Mouse (Mus musculus): ENCODE results near the gene Lhpp. TPM values are rescaled to one million over a fixed set of nuclear protein-coding genes. Genes with fewer than 3 reads are reported as not detected.
A peak's percentile ranks its signal among the peaks of the same experiment; 100 is the strongest.

Gene Lhpp
- polyA plus RNA-seq, 1 experiment, result 10.1 TPM

GRCm38 (mm10) chr7:132719570-132719969, 109.1 kb downstream of the Lhpp start:
- no peaks in the 10 kb centered on the region for H3K27me3 ChIP-seq (replicated peaks; ENCODE audit: control insufficient read depth, insufficient read depth, low read length)
- no peak for DNase-seq
- 87% methylated on average over 4 of the region's 4 CpGs for whole genome bisulfite sequencing
- H3K4me3 ChIP-seq (ENCODE audit: insufficient read depth, low read depth, low read length), result no peak overlapping the region
- peaks cover 25% of the 10 kb centered on the region for H3K4me1 ChIP-seq (ENCODE audit: control insufficient read depth, insufficient read depth, low read length)
- no peak overlapping the region for H3K27ac ChIP-seq (ENCODE audit: insufficient read depth, low read depth, low read length)
- H3K36me3 ChIP-seq (ENCODE audit: control insufficient read depth, insufficient read depth, low read length), result no peaks in the 10 kb centered on the region
- TF ChIP-seq POLR2A (IDR thresholded peaks at IDR 0.05; ENCODE audit: low read depth, low read length) (no peak), CTCF (conservative IDR thresholded peaks at IDR 0.05; ENCODE audit: insufficient read depth, insufficient read length, low read depth, low read length) (no peak)

- WGBS, result 75% methylated on average over 8 of the region's 8 CpGs
Observed at GRCm38 (mm10) chr7:132720562-132720961, 110.1 kb downstream of the Lhpp start.

GRCm38 (mm10) chr7:132722401-132723370, 112.2 kb downstream of the Lhpp start:
- WGBS, result 75% methylated on average over 12 of the region's 12 CpGs
- Histone ChIP-seq H3K4me3 (ENCODE audit: insufficient read depth, low read depth, low read length) (no peak overlapping the region), H3K36me3 (ENCODE audit: control insufficient read depth, insufficient read depth, low read length) (no peaks in the 10 kb centered on the region), H3K4me1 (ENCODE audit: control insufficient read depth, insufficient read depth, low read length) (peaks cover 36% of the 10 kb centered on the region), H3K27ac (ENCODE audit: insufficient read depth, low read depth, low read length) (peak overlapping the region; percentile 64), H3K27me3 (replicated peaks; ENCODE audit: control insufficient read depth, insufficient read depth, low read length) (no peaks in the 10 kb centered on the region)
- TF ChIP-seq CTCF (conservative IDR thresholded peaks at IDR 0.05; ENCODE audit: insufficient read depth, insufficient read length, low read depth, low read length) (no peak), POLR2A (IDR thresholded peaks at IDR 0.05; ENCODE audit: low read depth, low read length) (no peak)
- DNase-seq, result peak; percentile 81

More at GRCm38 (mm10) chr7:132720562-132720961, 110.1 kb downstream of the Lhpp start:
- TF ChIP-seq CTCF (conservative IDR thresholded peaks at IDR 0.05; ENCODE audit: insufficient read depth, insufficient read length, low read depth, low read length), result no peak
- TF ChIP-seq POLR2A (IDR thresholded peaks at IDR 0.05; ENCODE audit: low read depth, low read length), result no peak
- H3K4me3 ChIP-seq (ENCODE audit: insufficient read depth, low read depth, low read length), result no peak overlapping the region
- H3K36me3 ChIP-seq (ENCODE audit: control insufficient read depth, insufficient read depth, low read length), result no peaks in the 10 kb centered on the region
- H3K27ac ChIP-seq (ENCODE audit: insufficient read depth, low read depth, low read length), result peak overlapping the region; percentile 10; the same call in 1 of the 2 replicates
- DNase-seq, result no peak
- H3K4me1 ChIP-seq (ENCODE audit: control insufficient read depth, insufficient read depth, low read length), result peaks cover 32% of the 10 kb centered on the region
- no peaks in the 10 kb centered on the region for H3K27me3 ChIP-seq (replicated peaks; ENCODE audit: control insufficient read depth, insufficient read depth, low read length)

- Histone ChIP-seq H3K4me1 (ENCODE audit: control insufficient read depth, insufficient read depth, low read length) (peaks cover 36% of the 10 kb centered on the region), H3K27ac (ENCODE audit: insufficient read depth, low read depth, low read length) (peak overlapping the region; percentile 79), H3K36me3 (ENCODE audit: control insufficient read depth, insufficient read depth, low read length) (no peaks in the 10 kb centered on the region), H3K27me3 (replicated peaks; ENCODE audit: control insufficient read depth, insufficient read depth, low read length) (no peaks in the 10 kb centered on the region), H3K4me3 (ENCODE audit: insufficient read depth, low read depth, low read length) (no peak overlapping the region)
- 17% methylated on average over 11 of the region's 11 CpGs for WGBS
- TF ChIP-seq CTCF (conservative IDR thresholded peaks at IDR 0.05; ENCODE audit: insufficient read depth, insufficient read length, low read depth, low read length) (no peak), POLR2A (IDR thresholded peaks at IDR 0.05; ENCODE audit: low read depth, low read length) (no peak)
- DNase-seq, result peak; percentile 98
Observed at GRCm38 (mm10) chr7:132723906-132724305, 113.5 kb downstream of the Lhpp start.

GRCm38 (mm10) chr7:132724501-132725062, 114.1 kb downstream of the Lhpp start:
- Histone ChIP-seq H3K36me3 (ENCODE audit: control insufficient read depth, insufficient read depth, low read length) (no peaks in the 10 kb centered on the region), H3K27ac (ENCODE audit: insufficient read depth, low read depth, low read length) (peak overlapping the region; percentile 79), H3K27me3 (replicated peaks; ENCODE audit: control insufficient read depth, insufficient read depth, low read length) (no peaks in the 10 kb centered on the region), H3K4me1 (ENCODE audit: control insufficient read depth, insufficient read depth, low read length) (peaks cover 39% of the 10 kb centered on the region), H3K4me3 (ENCODE audit: insufficient read depth, low read depth, low read length) (no peak overlapping the region)
- TF ChIP-seq POLR2A (IDR thresholded peaks at IDR 0.05; ENCODE audit: low read depth, low read length), result no peak
- TF ChIP-seq CTCF (conservative IDR thresholded peaks at IDR 0.05; ENCODE audit: insufficient read depth, insufficient read length, low read depth, low read length), result no peak
- 53% methylated on average over 5 of the region's 5 CpGs for WGBS
- peak; percentile 60 for DNase-seq

- DNase-seq, result peak; percentile 31
- H3K27me3 ChIP-seq (replicated peaks; ENCODE audit: control insufficient read depth, insufficient read depth, low read length), result no peaks in the 10 kb centered on the region
- H3K4me1 ChIP-seq (ENCODE audit: control insufficient read depth, insufficient read depth, low read length), result peaks cover 39% of the 10 kb centered on the region
- TF ChIP-seq POLR2A (IDR thresholded peaks at IDR 0.05; ENCODE audit: low read depth, low read length), result no peak
- no peak for TF ChIP-seq CTCF (conservative IDR thresholded peaks at IDR 0.05; ENCODE audit: insufficient read depth, insufficient read length, low read depth, low read length)
- H3K27ac ChIP-seq (ENCODE audit: insufficient read depth, low read depth, low read length), result peak overlapping the region; percentile 43
- no peaks in the 10 kb centered on the region for H3K36me3 ChIP-seq (ENCODE audit: control insufficient read depth, insufficient read depth, low read length)
- H3K4me3 ChIP-seq (ENCODE audit: insufficient read depth, low read depth, low read length), result no peak overlapping the region
- WGBS, result 51% methylated on average over 13 of the region's 13 CpGs
Observed at GRCm38 (mm10) chr7:132726106-132726861, 115.8 kb downstream of the Lhpp start.
